Mouse (Mus musculus) G1E (cell line): ENCODE data around the gene Larp1.

ENCODE experiments used
- CTCF ChIP-seq: IDR thresholded peaks from 2 replicates; pipeline ENCODE4 v1.5.1; 2012; ENCODE audit warnings: low read depth, low read length, inconsistent platforms, mixed read lengths
- GATA1 ChIP-seq: IDR thresholded peaks from 2 replicates; pipeline ENCODE4 v1.6.1; 2012; ENCODE audit warnings: borderline replicate concordance, low read length, inconsistent platforms, mixed read lengths
- POLR2AphosphoS5 ChIP-seq: IDR thresholded peaks from 2 replicates; pipeline ENCODE4 v1.6.1; 2012; ENCODE audit warnings: low read depth, low read length, inconsistent platforms; ENCODE audit not compliant: insufficient replicate concordance
- TAL1 ChIP-seq: conservative IDR thresholded peaks from 2 replicates; pipeline ENCODE4 v1.6.1; 2012; ENCODE audit warnings: low read depth, low read length, inconsistent platforms, mixed read lengths

DNA sequence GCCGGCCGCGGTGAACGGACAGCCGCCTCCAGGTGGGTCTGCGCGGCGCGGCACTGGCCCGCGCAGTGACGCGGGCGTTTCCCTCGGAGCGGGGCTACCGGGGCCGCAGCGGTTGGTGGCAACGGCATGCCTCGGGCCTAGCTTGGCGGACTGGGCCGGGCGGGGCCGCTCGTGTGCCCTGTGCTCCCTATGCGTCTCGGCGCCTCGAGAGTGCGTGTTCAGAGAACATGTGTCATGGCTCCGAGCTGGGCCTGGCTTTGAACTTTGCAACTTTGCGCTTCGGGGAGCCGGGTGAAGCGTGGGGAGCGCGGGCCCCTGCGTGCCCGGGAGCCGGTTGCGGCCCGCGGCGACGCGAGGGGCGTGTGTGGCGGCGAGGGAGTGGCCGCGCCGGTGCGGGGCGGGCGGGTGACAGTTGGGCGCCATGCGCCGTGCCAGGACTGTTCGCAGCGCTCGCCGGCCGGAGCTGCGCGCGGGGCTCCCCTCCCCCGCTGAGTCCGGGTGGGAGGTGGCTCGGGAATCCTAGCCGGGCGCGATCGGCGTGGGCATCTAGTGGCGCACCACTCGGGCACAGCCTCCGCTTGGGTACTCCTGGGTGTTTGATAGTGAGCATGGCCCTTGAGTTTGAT lies 765 bp downstream of the Larp1 start:
- no peak for TF ChIP-seq CTCF
- TF ChIP-seq TAL1 = no peak
- TF ChIP-seq GATA1 = no peak
- no peak for TF ChIP-seq POLR2AphosphoS5
